Mouse (Mus musculus): Measurements from ENCODE around the gene H2bfm.
"Not testable (repeated sequence)": the region's sequence is repeated elsewhere in the genome, so short reads cannot be mapped to it uniquely, and the experiment has no call there.

DNA sequence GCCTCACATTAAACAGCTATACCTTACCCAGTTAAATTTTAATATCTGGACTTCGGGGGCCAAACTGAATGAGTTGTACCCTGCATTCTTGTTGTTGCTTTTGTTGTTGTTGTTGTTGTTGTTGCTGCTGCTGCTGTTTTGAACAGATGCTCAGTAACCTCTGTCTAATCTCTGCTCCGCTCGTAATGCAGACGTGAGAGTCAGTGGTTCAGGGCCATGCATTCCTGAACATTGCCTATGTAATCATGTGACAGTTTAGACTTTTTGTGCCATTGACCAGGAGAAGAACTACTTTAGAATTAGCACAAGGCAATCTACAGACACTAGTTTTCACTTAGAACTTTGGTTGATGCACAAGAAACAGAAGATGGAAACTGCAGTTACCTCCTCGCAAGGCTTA, 31.2 kb downstream of the H2bfm start:
- not testable (repeated sequence) for TF ChIP-seq CTCF (IDR thresholded peaks at IDR 0.05; ENCODE audit: low read depth, low read length); POLR2A (IDR thresholded peaks at IDR 0.05; ENCODE audit: extremely low read depth, insufficient read depth, low read length)

Measured in liver, adult 2 months (tissue).